Mouse (Mus musculus) CD4-positive, CD25-positive, alpha-beta regulatory T cell, adult 4 months (primary cell): ENCODE measurements at regions not wholly inside any gene's neighbourhood (a gene's known extent, or its start where the extent isn't known, plus 50 kb on each side); places are given as distances from the start of the nearest gene placed in this dataset.

ENCODE experiments used
- ATAC-seq: one replicate; pipeline ENCODE4 v1.8.0; 2017

DNA sequence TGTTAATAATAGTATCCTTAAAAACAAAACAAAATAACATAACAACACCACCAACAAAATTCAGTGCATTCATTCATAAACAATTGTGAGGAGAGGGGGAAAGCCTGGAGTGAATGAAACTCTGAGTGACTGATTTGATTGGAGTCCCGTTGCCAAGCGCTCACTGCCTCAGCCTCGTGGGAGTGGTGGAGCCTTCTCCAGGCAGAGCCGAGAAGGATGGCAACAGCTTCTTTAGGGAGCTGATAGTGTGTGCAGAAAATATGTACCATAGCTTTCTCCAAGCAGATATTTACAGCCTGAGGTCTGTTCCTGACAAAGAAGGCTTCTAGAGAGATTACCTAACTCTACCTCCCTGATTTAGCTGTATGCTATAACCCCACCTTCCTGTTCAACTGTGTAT lies 266.5 kb upstream of the Pik3r1 start:
- no peak for ATAC-seq

GRCm38 (mm10) chr13:102036001-102036400 lies 268.0 kb upstream of the Pik3r1 start:
- no peak for ATAC-seq

DNA sequence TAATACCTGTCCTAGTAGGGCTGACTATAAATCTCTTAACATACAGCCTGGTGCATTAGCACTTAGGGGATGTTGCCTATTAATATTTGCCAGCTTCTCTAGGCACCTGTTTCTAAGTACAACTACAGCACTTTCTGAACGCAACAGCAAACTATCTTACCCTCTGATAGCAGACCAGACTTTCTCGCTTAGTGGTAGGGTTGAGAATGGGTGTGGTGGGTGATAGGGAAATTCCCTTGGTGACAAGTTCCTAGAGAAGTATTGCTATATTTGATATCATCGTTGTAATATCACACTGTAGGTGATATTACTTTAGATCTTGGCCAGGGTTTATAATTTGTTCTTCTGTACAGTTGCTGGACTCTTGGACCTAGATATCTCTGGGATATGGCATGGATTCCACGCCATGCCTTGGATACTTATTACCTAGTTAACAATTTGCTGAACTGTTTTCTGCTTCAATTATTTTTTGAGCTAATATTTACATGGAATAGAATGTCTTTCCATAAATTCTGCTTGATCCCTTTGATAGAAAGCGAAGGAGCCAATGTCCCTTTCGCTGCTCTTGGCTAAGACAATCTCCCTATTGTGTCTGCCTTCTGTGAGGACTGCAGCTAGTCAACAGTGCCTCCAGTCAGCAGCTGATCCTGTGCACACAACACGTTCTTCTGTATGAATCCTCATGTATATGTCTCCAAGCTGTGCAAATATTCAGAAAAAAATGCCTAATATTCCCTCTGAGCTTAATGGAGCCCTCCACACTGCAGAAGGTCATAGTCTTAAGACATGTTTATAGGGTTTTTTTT lies 269.0 kb upstream of the Pik3r1 start:
- no peak for ATAC-seq

GRCm38 (mm10) chr13:102060213-102060612 lies 292.2 kb upstream of the Pik3r1 start:
- ATAC-seq: no peak

DNA sequence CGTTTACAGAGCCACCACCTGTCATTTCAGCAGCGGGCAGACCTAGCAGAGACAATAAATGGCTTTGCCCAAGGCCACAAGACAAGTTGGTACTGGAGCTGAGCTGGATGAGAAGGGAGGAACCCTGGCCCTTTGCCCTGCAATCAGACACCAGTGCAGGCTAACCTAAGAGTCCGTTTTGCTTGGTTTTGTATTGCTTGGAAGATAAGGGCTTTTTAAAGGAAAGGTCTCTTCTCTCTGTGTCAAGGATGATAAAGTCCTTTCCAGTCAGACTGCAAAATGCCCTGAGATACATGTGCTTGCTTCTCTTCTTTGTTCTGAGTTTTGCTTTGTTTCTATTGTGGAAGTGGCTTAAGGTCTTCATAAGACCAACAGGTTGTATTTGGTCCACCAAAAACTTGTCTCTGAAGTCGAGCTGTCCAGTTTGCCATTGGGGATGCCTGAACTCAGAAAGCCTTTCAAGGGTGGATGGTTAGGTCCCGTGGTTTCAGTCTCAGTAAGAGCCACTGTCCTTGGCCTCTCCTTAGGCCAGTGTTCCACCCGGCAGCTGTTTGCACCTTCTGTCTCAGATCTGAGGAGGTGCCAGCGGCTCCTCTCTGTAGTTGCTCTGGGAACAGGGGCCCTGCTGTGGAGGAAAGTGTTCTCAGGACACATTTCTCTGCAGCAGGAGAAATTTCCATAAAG lies 296.7 kb upstream of the Pik3r1 start:
- ATAC-seq: no peak

GRCm38 (mm10) chr13:102065274-102065640 lies 297.2 kb upstream of the Pik3r1 start:
- ATAC-seq: no peak

- no peak for ATAC-seq
Measured at GRCm38 (mm10) chr13:102065796-102066195, 297.8 kb upstream of the Pik3r1 start.

GRCm38 (mm10) chr13:102070740-102071139 lies 302.7 kb upstream of the Pik3r1 start:
- ATAC-seq: no peak

DNA sequence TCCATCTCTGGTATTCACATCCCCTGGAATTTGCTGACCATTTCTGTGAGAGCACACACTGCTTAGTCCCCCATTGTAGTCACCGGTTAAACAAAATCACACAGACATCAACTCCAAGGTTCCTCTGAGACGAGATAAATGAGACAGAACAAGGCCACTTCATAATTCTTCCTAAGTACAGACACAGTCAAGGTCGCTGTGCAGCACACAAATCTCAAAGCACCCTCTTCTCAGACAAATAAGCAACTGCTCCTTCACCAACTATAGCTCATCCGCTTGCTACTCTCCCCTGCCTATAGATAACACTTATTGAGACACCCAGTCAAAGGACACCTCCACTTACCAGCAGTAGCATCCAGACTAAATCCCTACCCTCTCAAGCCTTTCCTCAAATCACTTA lies 304.3 kb upstream of the Pik3r1 start:
- no peak for ATAC-seq

- no peak for ATAC-seq
Measured at GRCm38 (mm10) chr13:102087766-102088165, 319.7 kb upstream of the Pik3r1 start.

GRCm38 (mm10) chr13:102089551-102089950 lies 321.5 kb upstream of the Pik3r1 start:
- no peak for ATAC-seq

- no peak for ATAC-seq
Measured at GRCm38 (mm10) chr13:102094193-102094592, 326.2 kb upstream of the Pik3r1 start.

GRCm38 (mm10) chr13:102103161-102103560 lies 335.1 kb upstream of the Pik3r1 start:
- no peak for ATAC-seq

DNA sequence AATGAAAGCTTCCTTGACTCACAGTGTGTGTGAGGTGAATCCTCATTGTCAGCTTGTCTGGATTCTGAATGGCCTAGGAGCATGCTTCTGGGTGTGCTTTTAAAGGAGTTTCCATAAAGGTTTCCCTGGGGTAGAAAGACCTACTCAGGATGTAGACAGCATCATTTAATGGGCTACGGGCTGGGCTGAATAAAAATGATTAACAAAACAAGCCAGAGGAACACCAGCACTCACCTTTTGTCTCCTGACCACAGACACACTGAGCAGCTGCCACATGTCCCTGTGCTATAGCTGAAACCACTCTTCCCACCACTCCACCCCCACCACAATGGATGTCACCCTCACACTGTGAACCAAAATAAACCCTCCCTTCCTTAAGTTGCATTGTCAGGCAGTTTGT lies 338.2 kb upstream of the Pik3r1 start:
- no peak for ATAC-seq

DNA sequence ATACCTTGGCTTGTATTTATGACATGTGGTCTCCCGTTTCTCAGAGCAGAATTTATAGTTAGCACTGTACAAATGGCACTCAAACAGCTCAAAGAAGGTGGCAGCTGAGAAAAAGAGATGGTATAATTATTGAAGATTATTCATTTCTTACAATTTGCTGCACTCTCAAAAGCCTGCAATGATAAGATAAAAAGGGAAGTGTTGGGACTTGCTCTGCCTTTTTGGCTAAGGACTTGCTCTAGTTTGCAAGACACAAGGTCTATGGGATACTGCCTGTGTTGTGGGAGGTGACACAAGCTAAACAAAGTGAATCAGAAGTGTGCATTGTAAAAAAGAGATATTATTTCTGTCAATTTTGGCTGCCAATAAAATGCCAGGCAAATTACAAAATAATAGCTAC lies 340.2 kb upstream of the Pik3r1 start:
- no peak for ATAC-seq

DNA sequence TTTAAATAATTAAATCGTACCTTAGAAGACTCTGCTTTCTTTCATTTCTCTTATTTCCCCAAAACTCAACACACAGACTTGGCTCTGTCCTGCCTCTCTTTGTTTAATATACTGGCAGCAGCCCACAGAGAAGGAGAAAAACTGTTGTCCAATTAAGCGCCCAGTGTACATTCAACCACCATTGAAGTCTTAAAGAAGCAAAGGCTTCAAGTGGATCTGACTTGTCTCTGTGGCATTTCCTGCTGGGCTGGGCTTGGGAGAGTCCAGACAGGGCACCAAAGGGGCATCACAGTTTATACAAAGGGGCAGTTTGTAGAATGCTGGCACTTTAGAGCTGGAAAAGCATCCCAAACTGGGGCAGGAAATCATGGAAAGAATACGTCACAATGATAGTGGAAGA lies 340.9 kb upstream of the Pik3r1 start:
- ATAC-seq: no peak

GRCm38 (mm10) chr13:102113941-102114340 lies 345.9 kb upstream of the Pik3r1 start:
- no peak for ATAC-seq

- no peak for ATAC-seq
Measured at GRCm38 (mm10) chr13:102122341-102122740, 354.3 kb upstream of the Pik3r1 start.

DNA sequence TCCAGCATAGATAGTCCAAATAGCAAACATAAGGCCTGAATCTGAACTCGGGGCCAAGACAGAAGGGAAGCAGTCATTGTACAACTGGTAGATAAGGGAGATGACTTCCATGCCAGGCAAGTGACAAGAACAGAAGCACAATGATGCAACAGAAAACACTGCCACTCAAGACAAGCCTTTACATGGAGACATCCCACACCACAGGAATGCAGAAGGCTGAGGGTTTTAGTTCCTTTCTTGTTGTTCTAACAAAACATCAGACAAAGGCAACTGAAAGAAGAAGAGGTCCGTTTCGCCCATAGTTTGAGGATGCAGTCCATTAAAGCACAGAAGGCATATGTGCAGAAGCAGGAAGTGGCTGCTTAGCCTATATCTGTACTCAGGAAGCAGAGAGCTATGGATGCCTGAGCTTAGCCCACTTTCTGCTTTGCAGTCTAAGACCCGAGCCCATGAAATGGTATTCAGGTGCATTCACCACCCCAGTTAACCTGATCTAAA lies 360.0 kb upstream of the Pik3r1 start:
- ATAC-seq: no peak

GRCm38 (mm10) chr13:102131459-102131858 lies 363.4 kb upstream of the Pik3r1 start:
- ATAC-seq: no peak

DNA sequence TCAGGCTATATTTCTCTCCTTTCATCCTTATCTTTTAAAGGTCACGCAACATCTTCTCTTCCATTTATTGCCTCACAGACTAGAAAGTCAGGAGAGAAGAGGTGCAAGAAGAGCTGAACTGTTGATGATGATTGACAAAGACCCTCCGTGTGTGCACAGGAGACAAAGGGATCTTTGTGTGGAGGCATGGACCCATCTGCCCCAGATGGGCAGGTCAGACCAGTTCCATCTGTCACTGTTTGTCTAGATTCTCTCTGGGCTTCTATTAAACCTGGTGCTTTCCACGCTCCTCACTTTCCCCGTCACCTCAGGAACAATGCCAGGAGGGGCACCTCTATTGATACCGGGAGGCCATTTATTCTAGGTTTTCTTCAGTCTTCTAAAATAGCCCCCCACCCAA lies 364.1 kb upstream of the Pik3r1 start:
- no peak for ATAC-seq

DNA sequence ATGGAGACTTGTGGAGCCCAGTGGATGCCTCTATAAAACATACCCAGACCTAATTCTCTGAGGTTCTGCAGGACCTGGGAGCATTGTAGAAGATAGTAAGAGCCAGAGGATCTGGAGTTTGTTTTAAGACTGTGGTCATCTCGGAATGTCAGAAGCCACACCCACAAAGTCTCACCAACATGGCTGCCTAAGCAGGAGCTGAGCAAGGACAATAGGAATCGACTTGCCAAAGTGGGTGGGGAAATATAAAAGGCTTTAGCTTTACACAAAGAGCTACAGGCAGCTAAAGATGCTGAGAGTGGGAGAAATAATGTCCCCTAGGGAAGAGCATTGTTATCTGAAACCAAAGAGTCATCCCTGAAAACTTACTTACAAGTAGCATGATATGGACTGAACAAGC lies 364.7 kb upstream of the Pik3r1 start:
- ATAC-seq: no peak

DNA sequence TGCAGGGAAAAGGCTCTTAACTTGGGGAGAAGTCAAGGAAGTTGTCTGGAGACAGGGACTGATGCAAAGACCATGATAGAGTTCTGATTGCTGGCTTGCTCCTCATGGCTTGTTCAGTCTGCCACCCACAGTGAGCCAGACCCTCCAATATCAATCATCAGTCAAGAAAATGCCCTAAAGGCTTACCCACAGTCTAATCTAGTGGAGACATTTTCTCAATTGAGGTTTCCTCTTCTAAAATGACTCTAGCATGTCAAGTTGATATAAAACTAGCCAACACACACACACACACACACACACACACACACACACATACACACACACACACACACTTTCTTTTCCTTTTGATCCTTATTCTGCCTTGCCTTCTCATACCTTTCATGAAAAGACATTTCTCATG lies 367.2 kb upstream of the Pik3r1 start:
- ATAC-seq: no peak

GRCm38 (mm10) chr13:102142986-102143385 lies 375.0 kb upstream of the Pik3r1 start:
- ATAC-seq: no peak
